Mouse (Mus musculus) layer of hippocampus, adult 18-20 months (tissue): ENCODE data around the gene Nol11. TPM values are rescaled to one million over a fixed set of nuclear protein-coding genes. Genes with fewer than 3 reads are reported as not detected.
"Not testable (repeated sequence)": the region's sequence is repeated elsewhere in the genome, so short reads cannot be mapped to it uniquely, and the experiment has no call there.

Experiments used
- DNase-seq, 2 experiments: peaks; one replicate each; pipeline ENCODE4 v3.0.0; 2022; ENCODE audit warnings: low spot score in 2 of 2
- total RNA-seq, 2 experiments: library from RNA; stranded (reverse); gene quantifications; 2 replicates each; pipeline ENCODE4 v1.2.3; 2021

Gene Nol11
- total RNA-seq, 2 experiments from 2014 or later: 22.9 to 25.4 TPM

GRCm38 (mm10) chr11:107156977-107157642 is 32.1 kb downstream of the Nol11 start:
- no peak for DNase-seq

DNA sequence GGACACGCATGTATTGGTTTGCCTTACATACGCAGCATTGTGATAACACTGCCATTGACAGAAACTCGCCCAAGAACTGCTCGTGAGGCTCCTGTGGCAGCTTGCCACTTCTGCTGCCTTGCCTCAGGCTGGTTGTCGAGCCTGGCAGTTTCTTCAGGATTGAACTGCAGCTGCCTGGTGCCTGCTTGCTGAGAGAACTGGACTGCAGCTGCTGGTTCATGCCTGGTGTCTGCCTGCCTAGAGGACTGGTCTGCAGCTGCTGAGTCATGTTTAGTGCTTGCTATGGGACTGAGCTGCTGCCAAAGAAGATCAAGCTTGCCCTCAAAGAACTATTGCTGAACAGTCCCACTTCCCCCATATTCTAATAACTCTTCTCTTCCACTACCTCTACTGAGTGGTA is 33.9 kb downstream of the Nol11 start:
- DNase-seq: no peak

GRCm38 (mm10) chr11:107154431-107154830 is 34.8 kb downstream of the Nol11 start:
- DNase-seq: no peak

- DNase-seq: no peak
Observed at GRCm38 (mm10) chr11:107153645-107154044, 35.5 kb downstream of the Nol11 start.

DNA sequence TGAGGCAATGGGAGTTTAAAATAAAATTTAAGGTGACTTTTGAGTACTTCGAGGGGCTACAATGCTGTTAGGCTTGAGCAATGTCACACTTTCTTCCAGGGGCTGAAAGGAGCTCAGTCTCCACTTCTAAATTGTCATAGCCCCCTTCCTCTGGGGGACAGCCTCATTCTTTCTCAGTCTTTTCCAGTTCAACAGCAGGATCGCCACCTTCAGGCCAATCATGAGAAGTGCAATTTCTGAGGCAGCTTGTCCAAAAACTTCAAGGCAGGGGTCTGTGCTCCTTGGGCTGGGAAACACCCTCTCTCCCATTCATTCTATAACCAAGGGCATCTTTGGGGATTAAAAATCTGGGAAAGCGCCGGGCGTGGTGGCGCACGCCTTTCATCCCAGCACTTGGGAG is 37.4 kb downstream of the Nol11 start:
- no peak for DNase-seq

DNA sequence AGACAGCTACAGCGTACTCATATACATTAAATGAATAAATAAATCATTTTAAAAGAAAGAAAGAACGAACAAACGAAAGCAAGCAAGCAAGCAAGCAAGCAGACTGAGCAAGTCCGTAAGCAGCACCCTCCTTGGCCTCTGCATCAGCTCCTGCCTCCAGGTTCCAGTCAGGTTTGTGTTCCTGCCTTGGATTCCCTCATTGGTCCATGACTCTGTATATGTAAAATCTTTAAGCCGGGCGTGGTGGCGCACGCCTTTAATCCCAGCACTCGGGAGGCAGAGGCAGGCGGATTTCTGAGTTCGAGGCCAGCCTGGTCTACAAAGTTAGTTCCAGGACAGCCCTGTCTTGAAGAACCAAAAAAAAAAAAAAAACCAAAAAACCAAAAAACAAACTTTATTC is 45.2 kb downstream of the Nol11 start:
- not testable (repeated sequence) for DNase-seq

GRCm38 (mm10) chr11:107142382-107142781 is 46.8 kb downstream of the Nol11 start:
- DNase-seq: no peak

- DNase-seq: no peak
Observed at GRCm38 (mm10) chr11:107140756-107141155, 48.4 kb downstream of the Nol11 start.

DNA sequence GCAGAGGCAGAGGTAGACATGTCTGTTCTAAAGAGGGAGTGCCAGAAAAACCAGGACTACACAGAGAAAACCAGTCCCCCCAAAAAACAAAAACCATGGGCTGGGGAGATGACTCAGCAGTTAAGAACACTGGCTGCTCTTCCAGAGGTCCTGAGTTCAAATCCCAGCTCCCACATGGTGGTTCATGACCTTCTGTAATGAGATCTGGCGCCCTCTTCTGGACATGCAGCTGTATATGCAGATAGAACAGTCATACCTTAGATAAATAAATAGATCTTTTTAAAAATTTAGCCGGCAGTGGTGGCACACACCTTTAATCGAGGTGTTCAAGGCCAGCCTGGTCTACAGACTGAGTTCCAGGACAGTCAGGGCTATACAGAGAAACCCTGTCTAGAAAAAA is 50.5 kb downstream of the Nol11 start:
- no peak for DNase-seq

DNA sequence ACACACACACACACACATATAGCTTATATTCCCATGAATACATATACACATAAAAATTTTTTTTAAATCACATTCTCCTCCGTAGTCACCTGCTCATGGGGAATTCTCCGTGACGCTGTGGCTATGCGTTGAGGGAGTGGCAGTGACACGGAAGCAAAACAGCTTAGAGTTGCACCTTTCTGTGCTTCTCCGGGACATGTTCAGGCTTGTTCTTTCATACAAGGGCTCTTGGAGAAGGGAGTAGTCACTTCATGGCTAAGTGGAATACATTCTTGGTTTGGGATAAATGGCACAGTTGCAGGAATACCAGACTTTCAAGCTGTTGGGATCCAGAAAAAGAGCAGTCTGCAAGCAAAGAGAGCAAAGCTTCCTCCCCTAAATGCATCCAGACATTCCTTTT is 51.6 kb downstream of the Nol11 start:
- DNase-seq: no peak

DNA sequence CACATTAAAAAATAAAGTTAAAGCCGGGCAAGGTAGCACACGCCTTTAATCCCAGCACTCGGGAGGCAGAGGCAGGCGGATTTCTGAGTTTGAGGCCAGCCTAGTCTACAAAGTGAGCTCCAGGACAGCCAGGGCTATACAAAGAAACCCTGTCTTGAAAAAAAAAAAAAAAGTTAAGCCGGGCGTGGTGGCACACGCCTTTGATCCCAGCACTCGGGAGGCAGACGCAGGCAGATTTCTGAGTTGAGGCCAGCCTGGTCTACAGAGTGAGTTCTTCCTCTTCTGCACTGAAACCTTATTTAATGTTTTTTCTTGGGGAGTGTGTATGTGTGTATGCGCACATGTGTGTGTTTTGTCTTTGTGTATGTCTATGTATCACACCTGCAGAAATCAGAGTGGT is 52.7 kb downstream of the Nol11 start:
- not testable (repeated sequence) for DNase-seq

GRCm38 (mm10) chr11:107135741-107136140 is 53.4 kb downstream of the Nol11 start:
- DNase-seq: no peak

- no peak for DNase-seq
Observed at GRCm38 (mm10) chr11:107132426-107132825, 56.8 kb downstream of the Nol11 start.

DNA sequence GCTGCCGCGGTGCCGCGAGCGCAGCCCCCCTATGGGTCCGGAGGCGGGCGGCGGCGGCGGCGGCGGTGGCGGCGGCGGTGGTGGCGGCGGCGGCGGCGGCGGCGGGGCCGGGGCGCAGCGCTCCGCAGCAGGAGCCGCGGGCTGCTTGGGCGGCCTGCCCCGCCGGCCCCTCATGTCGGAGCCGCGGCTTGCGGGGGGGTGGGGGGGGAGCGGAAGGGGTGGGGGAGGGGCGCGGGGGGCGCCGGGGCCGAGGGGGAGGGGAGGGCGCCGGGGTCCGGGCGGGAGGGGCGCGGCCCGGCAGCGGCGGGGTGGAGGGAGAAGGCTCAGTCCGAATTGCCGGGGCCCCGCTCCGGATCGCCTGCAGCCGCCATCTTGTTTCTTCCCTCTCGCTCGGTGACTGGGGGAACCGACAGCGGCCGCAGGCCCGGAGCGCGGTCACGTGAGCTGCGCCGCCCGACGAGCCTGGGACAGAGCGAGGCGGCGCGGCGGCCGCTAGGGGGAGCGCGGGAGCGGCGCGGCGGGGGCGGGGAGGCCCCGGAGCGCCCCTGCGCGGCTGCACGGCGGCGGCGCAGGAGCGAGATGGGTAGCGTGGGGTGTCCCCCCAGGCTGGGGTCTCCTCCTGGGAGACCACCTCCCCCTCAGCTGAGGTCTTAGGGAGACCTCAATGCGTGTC is 57.3 kb downstream of the Nol11 start, which contains the start of gene Bptf:
TSS of gene Bptf (minus strand) at position 379 of the 673 bp plus-strand sequence.
- peak; percentile 86 to 90 for DNase-seq

DNA sequence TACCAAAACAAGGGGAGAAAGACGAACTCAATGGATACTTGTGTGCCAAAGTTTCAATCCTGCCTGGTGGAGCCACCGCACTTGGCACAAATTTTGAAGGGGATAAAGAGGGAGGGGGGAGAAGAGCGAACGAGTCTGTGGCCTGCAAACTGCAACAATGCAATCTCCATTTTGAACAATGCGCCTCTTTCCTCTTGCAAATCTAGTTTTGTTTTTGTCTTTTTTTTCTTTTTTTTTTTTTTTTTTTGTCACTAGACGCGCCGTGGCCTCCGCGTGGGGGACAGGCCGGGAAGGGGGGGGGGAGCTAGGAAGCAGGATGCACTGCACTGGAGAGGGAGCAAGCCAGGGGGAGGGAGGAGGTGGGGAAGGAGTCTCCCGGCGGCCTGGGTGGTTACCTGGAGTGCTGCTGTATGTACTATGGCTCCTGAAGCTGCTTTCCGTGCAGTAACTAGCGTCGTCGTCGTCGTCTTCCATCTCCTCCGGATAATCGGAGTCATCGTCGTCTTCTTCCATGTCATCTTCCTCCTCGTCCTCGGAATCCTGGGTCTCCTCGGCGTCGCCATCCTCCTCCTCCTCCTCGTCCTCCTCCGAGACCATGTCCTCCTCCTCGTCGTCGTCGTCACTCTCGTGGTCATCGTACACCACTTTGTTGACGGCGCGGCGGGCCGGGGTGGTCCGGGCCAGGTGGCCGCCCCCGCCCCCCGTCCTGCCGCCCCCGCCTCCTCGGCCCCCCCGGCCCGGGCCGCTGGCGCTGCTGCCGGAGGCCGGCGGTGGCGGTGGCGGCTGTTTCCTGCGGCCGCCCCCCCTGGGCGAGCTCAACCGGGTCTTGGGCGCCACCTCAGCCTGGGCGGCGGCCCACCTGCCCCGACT is 58.1 kb downstream of the Nol11 start:
- DNase-seq: peak in 1 of 2 experiments; percentile 55

DNA sequence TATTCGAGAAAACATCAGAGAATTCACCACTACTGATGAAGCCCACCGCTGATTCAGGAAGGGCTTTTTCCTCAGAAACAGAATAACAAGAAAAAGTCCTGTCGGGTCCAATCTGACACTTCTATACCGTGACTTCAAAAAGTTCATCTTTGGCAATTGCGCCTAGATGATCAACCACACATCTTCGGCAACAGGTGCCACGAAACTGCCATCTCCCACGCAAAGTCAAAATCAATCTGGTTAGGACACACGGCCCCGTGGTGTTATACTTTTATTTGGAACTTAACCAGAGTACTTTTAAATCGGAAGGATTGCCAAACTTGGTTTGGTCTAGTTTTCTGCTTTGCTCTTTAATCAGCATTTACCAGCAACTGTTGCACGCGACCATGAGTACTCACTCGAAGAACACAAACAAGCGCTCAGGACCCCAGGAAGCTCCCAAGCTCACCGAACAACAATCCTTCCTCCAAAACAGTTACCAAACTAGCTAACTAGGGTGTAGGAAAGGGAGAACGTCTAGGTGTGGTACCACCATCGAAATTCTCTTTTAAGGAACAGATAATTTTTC is 58.9 kb downstream of the Nol11 start:
- DNase-seq: peak in 1 of 2 experiments; percentile 32

DNA sequence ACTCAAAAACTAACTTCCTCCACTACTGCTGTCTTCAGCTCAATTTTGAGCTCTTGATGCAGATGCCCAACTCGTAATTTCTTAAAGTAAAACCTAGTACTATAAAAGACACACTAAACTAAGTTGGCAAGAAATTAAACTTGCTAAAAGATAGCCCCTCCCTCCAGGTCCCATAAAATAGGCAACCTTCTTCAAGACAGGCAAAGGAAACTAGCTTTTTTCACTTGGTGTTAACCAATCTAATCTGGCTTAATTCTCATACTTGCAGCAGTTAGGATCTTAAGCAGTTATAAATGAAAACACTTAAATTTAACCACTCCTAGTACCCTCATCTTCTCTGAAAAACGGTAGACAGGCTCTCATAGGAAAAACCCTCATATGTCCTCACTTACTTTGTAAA is 59.5 kb downstream of the Nol11 start:
- no peak for DNase-seq

- not testable (repeated sequence) for DNase-seq
Observed at GRCm38 (mm10) chr11:107126716-107127115, 62.5 kb downstream of the Nol11 start.

DNA sequence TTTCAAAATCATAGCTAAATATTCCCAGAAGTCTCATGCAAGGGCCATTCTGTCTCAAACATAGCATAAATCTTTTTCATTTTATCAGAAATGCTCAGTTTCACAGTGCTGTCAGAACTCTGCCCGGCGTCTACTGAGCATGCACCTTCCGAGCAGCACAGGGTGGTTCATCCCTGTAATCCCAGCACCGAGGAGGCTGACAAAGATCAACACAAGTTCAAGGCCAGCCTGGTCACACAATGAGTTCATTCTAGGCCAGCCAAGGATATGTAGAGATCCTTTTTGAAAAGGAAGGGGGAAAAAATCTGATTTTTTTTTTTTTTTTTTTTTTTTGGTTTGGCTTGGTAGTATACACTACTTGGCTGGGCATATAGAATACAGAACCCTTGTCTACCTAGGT is 64.2 kb downstream of the Nol11 start:
- no peak for DNase-seq

- peak in 1 of 2 experiments; percentile 15 for DNase-seq
Observed at GRCm38 (mm10) chr11:107124327-107124731, 64.9 kb downstream of the Nol11 start.

DNA sequence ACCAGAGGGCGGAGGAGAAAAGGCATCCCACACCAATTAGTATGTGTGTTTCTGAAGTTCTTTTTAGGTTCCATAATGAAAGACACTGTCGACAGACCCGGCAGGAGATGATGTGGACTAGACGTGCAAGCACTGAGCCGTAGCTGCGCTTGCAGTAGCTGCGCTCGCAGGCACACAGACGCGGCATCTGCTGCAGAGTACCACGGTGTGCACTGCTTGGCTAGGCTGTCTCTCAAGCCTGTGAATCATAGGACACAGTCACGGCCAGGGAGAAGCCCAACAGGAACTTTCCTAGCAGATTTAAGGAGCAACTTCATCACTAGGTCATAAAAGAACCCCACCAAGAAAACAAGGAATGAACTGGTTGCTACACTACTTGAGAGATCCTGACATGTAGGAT is 71.4 kb downstream of the Nol11 start:
- DNase-seq: no peak
